Mouse (Mus musculus) heart, embryonic 13.5 days (tissue): ENCODE results near the gene Etl4. TPM values are rescaled to one million over a fixed set of nuclear protein-coding genes. Genes with fewer than 3 reads are reported as not detected.
A peak's percentile ranks its signal among the peaks of the same experiment; 100 is the strongest.

Source experiments
- ATAC-seq: fragments of 200-750 bp; cut with Nextera tagmentation; 2 replicates; pipeline ENCODE4 v1.8.0; 2017; ENCODE audit warnings: moderate TSS enrichment; ENCODE audit not compliant: insufficient number of reproducible peaks, low FRiP score, low TSS enrichment; ENCODE audit errors: extremely low read depth
- H3K27ac ChIP-seq: fragments of 300-500 bp; sonication (generic); replicated peaks from 2 replicates; pipeline ENCODE4 v1.5.1; 2015; ENCODE audit warnings: moderate library complexity, mild to moderate bottlenecking, inconsistent platforms
- H3K27me3 ChIP-seq: fragments of 300-500 bp; sonication (generic); replicated peaks from 2 replicates; pipeline ENCODE4 v1.6.1; 2015; ENCODE audit warnings: mild to moderate bottlenecking, inconsistent platforms
- H3K36me3 ChIP-seq: fragments of 300-500 bp; sonication (generic); 2 replicates; pipeline ENCODE4 v1.6.1; 2015; ENCODE audit warnings: mild to moderate bottlenecking, inconsistent platforms
- H3K4me1 ChIP-seq: fragments of 300-500 bp; sonication (generic); 2 replicates; pipeline ENCODE4 v1.6.1; 2015; ENCODE audit warnings: inconsistent platforms
- H3K4me2 ChIP-seq: fragments of 300-500 bp; sonication (generic); 2 replicates; pipeline ENCODE4 v1.6.1; 2015; ENCODE audit warnings: inconsistent platforms, mild to moderate bottlenecking, moderate library complexity
- H3K4me3 ChIP-seq: fragments of 300-500 bp; sonication (generic); 2 replicates; pipeline ENCODE4 v1.5.1; 2015; ENCODE audit warnings: moderate library complexity, mild to moderate bottlenecking, inconsistent platforms
- H3K9ac ChIP-seq: fragments of 300-500 bp; sonication (generic); 2 replicates; pipeline ENCODE4 v1.6.1; 2015; ENCODE audit warnings: inconsistent platforms, mild to moderate bottlenecking, moderate library complexity
- H3K9me3 ChIP-seq: fragments of 300-500 bp; sonication (generic); 2 replicates; pipeline ENCODE4 v1.6.1; 2016; ENCODE audit warnings: inconsistent platforms
- WGBS: fragments of 180-500 bp; shearing (Covaris S2); methylation state at CpG from one replicate; pipeline ENCODE4 v1.1.7; 2015; ENCODE audit warnings: mixed read lengths; 5-methylcytosine and 5-hydroxymethylcytosine counted together
- polyA plus RNA-seq: library from polyadenylated mRNA; unstranded; fragments of >200 nt; fragmentation: Nextera tagmentation; extraction: Ambion mirVana; gene quantifications from 2 replicates; pipeline ENCODE4 v1.2.1, GENCODE M21; 2015

The Etl4 gene
- polyA plus RNA-seq, 1 experiment from 2014 or later = 8.4 TPM

DNA sequence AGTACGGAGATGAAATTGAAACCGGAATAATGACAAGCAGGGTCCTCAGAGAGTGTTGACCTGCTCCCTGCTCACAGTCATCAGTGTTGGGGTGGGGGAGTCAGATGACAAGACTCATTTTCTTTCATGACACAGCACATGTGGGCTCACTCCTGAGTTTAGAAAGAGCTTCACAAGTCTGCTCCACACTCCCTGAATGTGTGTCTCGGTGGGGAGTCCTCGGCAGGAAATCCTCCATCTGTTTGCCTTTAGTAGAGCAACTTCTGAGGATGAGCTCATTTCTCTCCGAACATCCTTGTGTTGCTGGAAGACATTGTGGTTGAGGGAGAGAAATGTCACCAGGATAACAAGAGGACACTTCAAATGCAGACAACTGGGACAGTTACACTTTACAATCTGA is 497.5 kb downstream of the Etl4 start:
- WGBS = 60% methylated on average over 5 of the region's 5 CpGs
- H3K4me1 ChIP-seq = no peaks in the 10 kb centered on the region
- no peaks in the 10 kb centered on the region for H3K9me3 ChIP-seq
- H3K27me3 ChIP-seq = no peaks in the 10 kb centered on the region
- no peak overlapping the region for H3K4me2 ChIP-seq
- H3K36me3 ChIP-seq = no peaks in the 10 kb centered on the region
- H3K27ac ChIP-seq = no peak overlapping the region
- H3K4me3 ChIP-seq = no peak overlapping the region
- no peak overlapping the region for H3K9ac ChIP-seq
- ATAC-seq = no peak

DNA sequence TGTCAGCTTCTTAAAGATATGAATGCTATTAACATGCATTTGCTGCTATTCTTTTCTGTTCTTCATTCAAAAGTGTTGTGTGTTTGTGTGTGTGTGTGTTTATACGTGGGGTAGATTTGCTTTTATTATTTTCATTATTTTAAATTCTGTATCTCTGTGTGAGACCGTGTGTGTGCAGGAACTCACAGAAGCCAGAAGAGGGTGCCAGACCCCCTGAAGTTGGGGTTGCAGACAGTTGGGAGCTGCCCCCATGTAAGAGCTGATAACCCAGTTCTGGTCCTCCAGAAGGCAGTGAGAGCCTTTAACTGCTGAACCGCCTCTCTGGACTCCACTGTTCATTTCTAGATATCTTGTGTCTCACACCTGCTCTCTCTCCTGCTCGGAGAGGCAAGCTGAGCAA is 505.3 kb downstream of the Etl4 start:
- 68% methylated on average over 4 of the region's 4 CpGs for WGBS
- ATAC-seq = no peak
- no peak overlapping the region for H3K9ac ChIP-seq

DNA sequence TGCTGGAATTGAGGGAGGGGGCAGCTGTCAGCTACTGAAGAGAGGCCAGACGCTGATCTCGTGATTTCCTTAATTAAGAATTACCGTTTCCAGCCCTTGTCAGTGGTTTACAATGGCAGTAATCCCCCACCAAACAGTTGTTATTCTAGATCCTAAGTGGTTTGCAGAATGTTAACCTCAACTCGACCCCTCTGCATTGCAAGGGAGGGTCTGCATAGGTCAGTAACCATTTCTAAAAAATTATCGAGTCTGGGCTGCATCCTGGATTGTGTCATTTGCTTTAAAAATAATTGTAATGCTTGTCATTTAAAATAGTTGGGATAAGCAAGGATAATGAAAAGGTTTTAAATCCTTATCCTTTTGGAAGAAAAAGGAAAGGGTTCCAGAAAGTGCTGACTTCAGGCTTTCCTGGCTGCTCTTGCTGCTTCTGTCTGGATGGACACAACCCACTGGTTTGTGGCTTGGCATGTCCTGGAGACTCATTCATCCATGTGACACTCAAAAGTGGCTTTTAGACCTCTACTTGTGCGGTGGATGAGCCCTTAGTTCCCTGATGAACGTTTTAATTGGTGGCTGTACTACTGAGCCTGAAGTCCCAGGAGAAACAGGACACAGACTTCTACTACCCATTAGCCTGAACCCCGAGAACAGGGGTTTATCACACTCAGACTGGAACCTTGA is 507.5 kb downstream of the Etl4 start:
- no peak overlapping the region for H3K9ac ChIP-seq
- ATAC-seq = no peak
- H3K36me3 ChIP-seq = no peaks in the 10 kb centered on the region
- H3K27ac ChIP-seq = no peak overlapping the region
- H3K4me1 ChIP-seq = peaks cover 4% of the 10 kb centered on the region; the same call in 1 of the 2 replicates
- 40% methylated on average over 8 of the region's 8 CpGs for WGBS
- H3K4me2 ChIP-seq = no peak overlapping the region
- H3K9me3 ChIP-seq = no peaks in the 10 kb centered on the region
- no peak overlapping the region for H3K4me3 ChIP-seq
- H3K27me3 ChIP-seq = no peaks in the 10 kb centered on the region

More for the DNA sequence above, 505.3 kb downstream of the Etl4 start:
- no peak overlapping the region for H3K4me3 ChIP-seq
- no peak overlapping the region for H3K27ac ChIP-seq
- H3K27me3 ChIP-seq = no peaks in the 10 kb centered on the region
- H3K9me3 ChIP-seq = no peaks in the 10 kb centered on the region
- no peak overlapping the region for H3K4me2 ChIP-seq
- H3K4me1 ChIP-seq = peaks cover 4% of the 10 kb centered on the region; the same call in 1 of the 2 replicates
- H3K36me3 ChIP-seq = no peaks in the 10 kb centered on the region

DNA sequence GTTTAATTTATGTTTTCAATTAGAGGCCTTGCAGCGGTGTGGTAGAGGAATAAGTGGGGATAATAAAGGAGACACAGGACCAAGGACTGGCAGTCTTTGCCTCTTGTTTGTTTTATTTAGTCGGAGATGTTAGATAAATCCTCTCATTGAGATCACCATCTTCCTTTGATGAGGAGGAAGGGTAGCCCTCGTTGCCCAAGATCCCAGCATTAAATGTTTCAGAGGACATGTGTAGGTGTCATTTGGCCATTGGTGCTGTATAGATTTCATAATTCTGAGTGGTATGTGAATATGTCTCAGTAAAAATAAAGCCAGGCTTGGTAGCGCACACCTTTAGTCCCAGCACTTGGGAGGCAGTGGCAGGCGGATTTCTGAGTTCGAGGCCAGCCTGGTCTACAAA is 508.4 kb downstream of the Etl4 start:
- H3K27me3 ChIP-seq = no peaks in the 10 kb centered on the region
- H3K27ac ChIP-seq = no peak overlapping the region
- H3K4me1 ChIP-seq = peaks cover 4% of the 10 kb centered on the region; the same call in 1 of the 2 replicates
- H3K4me2 ChIP-seq = no peak overlapping the region
- H3K9me3 ChIP-seq = no peaks in the 10 kb centered on the region
- no peaks in the 10 kb centered on the region for H3K36me3 ChIP-seq
- no peak overlapping the region for H3K9ac ChIP-seq
- no peak overlapping the region for H3K4me3 ChIP-seq
- 82% methylated on average over 6 of the region's 6 CpGs for WGBS
- no peak for ATAC-seq

DNA sequence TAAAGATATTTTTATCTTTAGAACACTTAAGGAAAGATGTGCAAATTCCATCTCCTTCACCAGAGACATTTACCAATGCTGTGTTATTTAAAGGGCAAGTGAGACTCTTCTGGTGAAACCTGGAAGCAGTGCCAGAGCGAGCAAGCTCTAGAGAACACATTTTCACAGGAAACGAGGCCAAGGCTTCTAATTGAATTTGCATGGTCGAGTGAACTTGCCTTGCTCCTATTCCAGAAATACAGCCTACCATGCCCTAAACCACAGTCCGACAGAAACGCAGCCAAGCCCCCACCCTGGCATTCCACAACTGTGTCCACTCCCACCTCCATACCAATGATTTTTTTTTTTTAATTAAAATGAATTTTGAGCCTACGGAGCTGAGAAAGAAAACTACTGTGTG is 510.4 kb downstream of the Etl4 start:
- H3K9me3 ChIP-seq = no peaks in the 10 kb centered on the region
- no peaks in the 10 kb centered on the region for H3K27me3 ChIP-seq
- no peak for ATAC-seq
- H3K4me1 ChIP-seq = peaks cover 4% of the 10 kb centered on the region; the same call in 1 of the 2 replicates
- 50% methylated on average over 6 of the region's 6 CpGs for WGBS
- H3K9ac ChIP-seq = no peak overlapping the region
- no peak overlapping the region for H3K4me2 ChIP-seq
- H3K27ac ChIP-seq = no peak overlapping the region
- H3K4me3 ChIP-seq = no peak overlapping the region
- no peaks in the 10 kb centered on the region for H3K36me3 ChIP-seq

DNA sequence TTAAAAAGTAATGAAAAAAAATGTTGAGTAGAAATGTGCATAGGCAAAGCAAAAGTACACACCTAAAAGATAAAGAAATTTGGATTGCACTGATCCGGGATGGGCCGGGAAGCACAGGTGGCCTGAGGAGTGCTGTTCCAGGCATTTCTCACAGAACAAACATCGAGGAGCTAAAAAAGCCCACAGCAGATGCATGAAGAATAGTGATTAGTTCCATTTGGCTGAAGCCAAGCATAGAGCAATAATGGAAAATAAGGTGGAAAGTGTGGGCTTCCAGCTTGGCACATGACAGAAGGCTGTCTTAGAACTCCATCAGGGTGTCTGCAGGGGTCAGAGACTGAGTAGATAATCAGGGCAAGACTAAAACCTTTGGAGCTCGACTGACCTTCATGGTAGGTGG is 512.7 kb downstream of the Etl4 start:
- ATAC-seq = no peak
- H3K27me3 ChIP-seq = no peaks in the 10 kb centered on the region
- WGBS = 74% methylated on average over 4 of the region's 4 CpGs
- H3K27ac ChIP-seq = no peak overlapping the region
- H3K4me1 ChIP-seq = no peaks in the 10 kb centered on the region
- H3K36me3 ChIP-seq = no peaks in the 10 kb centered on the region
- H3K4me2 ChIP-seq = no peak overlapping the region
- H3K4me3 ChIP-seq = no peak overlapping the region
- H3K9ac ChIP-seq = no peak overlapping the region
- no peaks in the 10 kb centered on the region for H3K9me3 ChIP-seq

DNA sequence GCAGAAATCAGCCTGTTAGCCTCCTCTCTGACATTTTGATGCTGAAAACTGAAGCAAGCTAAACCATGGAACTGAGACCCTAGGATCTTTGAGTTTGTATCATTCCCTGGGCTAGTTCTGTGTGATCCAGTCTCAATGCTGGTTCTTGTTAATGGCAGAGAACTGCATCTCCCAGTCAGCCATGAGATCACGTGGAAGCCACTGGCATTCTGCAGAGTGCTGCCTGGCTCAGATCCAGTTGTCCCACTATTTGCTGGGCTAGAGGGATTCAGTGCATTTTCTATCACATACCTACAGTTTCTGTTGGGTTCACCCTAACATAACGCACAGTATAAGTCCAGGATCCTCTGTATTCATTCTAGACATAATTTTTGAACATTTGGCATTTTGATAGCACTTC is 524.1 kb downstream of the Etl4 start:
- Histone ChIP-seq H3K27ac (no peak overlapping the region), H3K27me3 (no peaks in the 10 kb centered on the region), H3K4me1 (0 out of 2 replicates have a peak, but pooled peaks cover 4% of the 10 kb centered on the region), H3K4me2 (no peak overlapping the region), H3K4me3 (no peak overlapping the region), H3K9ac (no peak overlapping the region), H3K36me3 (no peaks in the 10 kb centered on the region), H3K9me3 (no peaks in the 10 kb centered on the region)
- no peak for ATAC-seq
- 64% methylated on average over 2 of the region's 2 CpGs for WGBS

DNA sequence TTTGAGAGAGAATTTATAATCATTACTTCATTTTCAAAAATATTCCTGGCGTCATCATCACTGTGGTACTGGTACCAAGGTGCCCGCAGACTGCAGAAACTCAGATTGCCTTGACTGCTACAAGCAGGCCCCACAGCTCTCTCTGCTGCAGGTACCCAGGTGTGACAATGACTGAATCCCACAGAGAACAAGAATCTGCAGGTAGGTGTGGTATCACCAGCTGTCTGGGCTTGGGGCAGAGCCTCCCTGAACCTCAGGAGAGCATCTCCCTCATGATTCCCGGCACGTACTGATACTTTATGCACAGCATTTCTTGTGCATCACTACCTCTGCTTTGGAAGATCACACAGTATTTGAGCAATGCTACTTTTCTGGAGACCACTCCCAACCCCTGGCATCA is 526.0 kb downstream of the Etl4 start:
- H3K36me3 ChIP-seq = no peaks in the 10 kb centered on the region
- no peak for ATAC-seq

DNA sequence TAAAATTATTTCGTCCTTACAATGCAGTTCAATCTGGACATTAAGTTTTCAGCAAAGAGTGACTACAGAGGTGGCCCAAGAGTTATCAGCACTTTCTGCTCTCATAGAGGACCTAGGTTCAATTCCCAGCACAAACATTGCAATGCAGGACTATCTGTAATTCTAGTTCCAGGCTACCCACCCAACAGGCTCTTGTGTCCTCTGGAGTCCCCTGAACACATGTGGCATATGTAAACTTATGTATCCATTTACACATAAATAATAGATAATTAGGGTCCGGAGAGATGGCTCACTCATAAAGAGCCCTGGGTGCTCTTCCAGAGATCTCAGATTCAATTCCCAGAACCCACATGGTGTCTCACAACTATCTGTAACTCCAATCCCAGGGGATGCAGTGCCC is 533.2 kb downstream of the Etl4 start:
- 85% methylated on average over 2 of the region's 2 CpGs for WGBS

More for the DNA sequence above, 526.0 kb downstream of the Etl4 start:
- Histone ChIP-seq H3K9me3 (no peaks in the 10 kb centered on the region), H3K27me3 (no peaks in the 10 kb centered on the region), H3K4me3 (no peak overlapping the region), H3K4me1 (0 out of 2 replicates have a peak, but pooled peaks cover 4% of the 10 kb centered on the region), H3K4me2 (no peak overlapping the region), H3K9ac (no peak overlapping the region), H3K27ac (no peak overlapping the region)
- 76% methylated on average over 4 of the region's 4 CpGs for WGBS

DNA sequence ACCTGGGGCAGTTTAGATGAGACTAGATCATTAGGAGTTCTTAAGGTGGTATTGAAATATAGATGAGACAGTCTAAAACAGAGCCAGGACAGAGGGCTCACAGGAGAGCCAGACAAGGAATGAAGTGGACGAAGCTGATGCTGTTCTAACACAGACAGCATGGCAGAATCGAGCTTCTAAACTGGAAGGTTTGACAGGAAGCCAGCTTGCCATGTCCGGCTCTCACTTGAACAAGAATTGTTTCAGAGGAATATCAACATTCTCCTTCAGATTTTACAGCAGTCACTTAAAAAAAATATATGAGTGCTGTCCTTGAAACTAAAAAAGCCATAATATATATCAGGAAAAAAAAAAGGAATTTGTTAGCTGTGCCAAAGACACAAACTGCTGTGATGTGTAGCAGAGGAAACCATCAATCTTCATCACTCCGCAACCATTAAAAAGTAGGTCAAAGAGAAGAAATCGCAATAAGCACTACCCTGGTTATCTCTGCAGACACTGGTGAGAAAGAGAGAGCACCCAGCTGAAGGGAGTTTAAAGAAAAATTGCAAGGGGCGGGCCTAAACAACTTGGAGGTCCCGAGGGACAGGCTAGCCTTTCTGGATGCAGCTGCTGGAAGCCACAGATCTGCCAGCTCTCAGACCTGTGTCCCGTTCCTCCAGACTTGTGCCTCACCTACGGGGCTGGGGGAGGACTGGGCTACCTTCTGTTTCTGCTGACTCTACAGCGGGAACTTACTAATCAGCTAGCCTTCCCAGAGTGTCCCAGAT is 534.3 kb downstream of the Etl4 start:
- ATAC-seq = 0 out of 2 replicates have a peak, but pooled peaks have one; percentile 25
- H3K4me2 ChIP-seq = no peak overlapping the region
- no peak overlapping the region for H3K4me3 ChIP-seq
- no peak overlapping the region for H3K9ac ChIP-seq
- no peaks in the 10 kb centered on the region for H3K36me3 ChIP-seq
- 34% methylated on average over 10 of the region's 10 CpGs for WGBS
- peak overlapping the region; percentile 48 for H3K27ac ChIP-seq
- no peaks in the 10 kb centered on the region for H3K27me3 ChIP-seq
- peaks cover 26% of the 10 kb centered on the region for H3K4me1 ChIP-seq
- H3K9me3 ChIP-seq = no peaks in the 10 kb centered on the region

More for the DNA sequence above, 533.2 kb downstream of the Etl4 start:
- no peak overlapping the region for H3K9ac ChIP-seq
- no peaks in the 10 kb centered on the region for H3K9me3 ChIP-seq
- no peak overlapping the region for H3K4me3 ChIP-seq
- ATAC-seq = no peak
- H3K4me1 ChIP-seq = peaks cover 26% of the 10 kb centered on the region
- H3K27me3 ChIP-seq = no peaks in the 10 kb centered on the region
- no peak overlapping the region for H3K4me2 ChIP-seq
- H3K36me3 ChIP-seq = no peaks in the 10 kb centered on the region
- no peak overlapping the region for H3K27ac ChIP-seq

DNA sequence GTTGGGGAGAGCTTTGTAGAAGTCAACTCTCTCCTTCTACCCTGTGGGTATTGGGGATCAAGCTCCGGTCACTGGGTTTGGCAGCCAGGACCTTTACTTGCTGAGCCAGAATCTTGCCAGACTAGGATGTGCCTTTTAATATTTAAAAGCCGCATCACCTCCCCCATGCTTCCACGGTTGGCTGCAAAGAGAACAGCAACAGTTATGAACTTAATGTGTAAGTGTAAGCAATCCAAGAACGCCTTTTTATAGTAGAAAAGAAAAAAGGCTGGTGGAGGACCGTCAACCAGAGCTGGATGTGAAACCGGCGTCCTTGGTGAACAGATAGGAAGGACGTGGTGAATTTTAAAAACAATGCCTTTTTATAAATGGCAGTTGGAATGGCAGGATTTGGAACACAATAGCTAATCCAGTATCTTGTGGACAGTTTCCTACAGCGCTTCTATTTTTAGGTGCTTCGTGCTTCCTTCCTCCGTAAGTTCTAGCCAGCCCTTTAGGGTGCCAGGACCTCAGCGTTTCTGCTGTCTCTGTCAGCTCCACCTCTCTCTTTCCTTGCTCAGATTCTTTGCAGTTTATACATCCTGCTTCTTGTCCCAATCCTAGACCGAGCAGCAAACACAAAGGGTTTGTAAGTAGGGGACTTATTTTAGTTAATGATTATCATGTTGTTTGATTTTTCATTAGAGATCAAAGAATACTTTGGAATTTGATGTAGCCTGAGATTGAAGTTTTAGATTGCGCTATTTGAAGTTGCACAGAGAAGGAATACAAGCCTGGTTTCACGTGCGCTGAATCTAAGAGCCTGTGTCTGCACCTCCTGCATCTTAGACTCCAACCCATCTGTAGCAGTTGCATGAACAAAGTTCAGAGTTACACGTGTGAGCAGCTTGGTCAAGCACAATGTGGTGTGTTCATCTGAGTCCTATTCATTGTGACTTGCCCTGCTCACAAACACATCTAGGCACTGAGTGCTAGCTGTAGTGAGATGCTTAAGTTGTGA is 535.9 kb downstream of the Etl4 start:
- H3K36me3 ChIP-seq = no peaks in the 10 kb centered on the region
- H3K9me3 ChIP-seq = no peaks in the 10 kb centered on the region
- peaks cover 26% of the 10 kb centered on the region for H3K4me1 ChIP-seq
- 43% methylated on average over 17 of the region's 17 CpGs for WGBS
- H3K4me2 ChIP-seq = peak overlapping the region; percentile 40
- ATAC-seq = no peak
- H3K27me3 ChIP-seq = no peaks in the 10 kb centered on the region
- H3K4me3 ChIP-seq = no peak overlapping the region
- peak overlapping the region; percentile 74 for H3K27ac ChIP-seq
- H3K9ac ChIP-seq = no peak overlapping the region
